Mouse (Mus musculus) embryo, embryonic 11.5 days (tissue): Measurements from ENCODE around the gene Strn.

ENCODE experiments used
- DNase-seq: peaks from one replicate; pipeline ENCODE4 v3.0.0-alpha.2; 2012; ENCODE audit warnings: low read depth, low spot score

The Strn gene

DNA sequence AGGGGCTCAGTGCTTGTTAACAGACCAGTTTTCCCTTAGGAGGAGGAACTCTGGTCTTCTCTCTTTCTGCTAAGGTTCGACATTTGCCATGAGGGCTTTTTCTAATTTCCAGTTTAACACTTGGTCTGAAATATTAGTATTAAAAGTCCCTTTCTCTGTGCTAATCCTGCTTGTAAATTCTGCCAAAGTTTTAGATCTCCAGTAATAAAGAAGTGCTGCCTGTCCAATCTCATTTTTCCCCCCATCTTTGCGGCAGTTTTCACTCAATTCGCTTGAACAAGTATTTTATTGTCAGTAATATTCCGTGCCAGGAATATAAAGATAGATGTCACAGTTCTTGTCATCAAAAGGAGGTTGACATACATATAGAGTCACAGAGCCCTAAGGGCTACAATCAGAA is at the start of gene Strn:
Gene Strn (minus strand): TSS at position 101 of the 400 bp plus-strand sequence.
- DNase-seq, result no peak

DNA sequence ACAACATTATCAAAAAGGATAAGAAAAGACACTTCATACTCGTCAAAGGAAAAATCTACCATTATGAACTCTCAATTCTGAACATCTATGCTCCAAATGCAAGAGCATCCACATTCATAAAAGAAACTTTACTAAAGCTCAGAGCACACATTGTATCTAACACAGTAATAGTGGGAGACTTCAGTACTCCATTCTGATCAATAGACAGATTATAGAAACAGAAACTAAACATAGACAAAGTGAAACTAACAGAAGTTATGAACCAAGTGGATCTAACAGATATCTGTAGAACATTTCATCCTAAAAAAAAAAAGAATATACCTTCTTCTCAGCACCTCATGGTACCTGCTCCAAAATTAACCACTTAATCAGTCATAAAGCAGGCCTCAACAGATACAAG is 41.8 kb upstream of the Strn start:
- DNase-seq, result no peak

DNA sequence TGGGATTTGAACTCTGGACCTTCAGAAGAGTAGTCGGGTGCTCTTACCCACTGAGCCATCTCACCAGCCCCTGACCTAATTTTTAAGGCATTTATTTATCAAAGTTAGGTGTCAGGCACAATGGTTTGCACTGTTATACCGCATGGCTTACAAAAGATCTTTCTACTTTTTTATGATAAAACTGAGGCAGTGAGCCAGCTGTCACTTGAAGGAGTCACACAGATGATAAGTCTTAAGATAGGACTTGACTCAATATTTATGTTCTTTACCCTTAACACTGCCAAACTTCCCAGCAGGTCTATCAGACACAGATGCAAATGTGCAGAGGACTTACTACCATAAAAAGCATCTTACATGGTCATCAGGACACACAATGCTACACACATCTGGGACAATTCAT is 35.3 kb upstream of the Strn start:
- DNase-seq, result no peak

DNA sequence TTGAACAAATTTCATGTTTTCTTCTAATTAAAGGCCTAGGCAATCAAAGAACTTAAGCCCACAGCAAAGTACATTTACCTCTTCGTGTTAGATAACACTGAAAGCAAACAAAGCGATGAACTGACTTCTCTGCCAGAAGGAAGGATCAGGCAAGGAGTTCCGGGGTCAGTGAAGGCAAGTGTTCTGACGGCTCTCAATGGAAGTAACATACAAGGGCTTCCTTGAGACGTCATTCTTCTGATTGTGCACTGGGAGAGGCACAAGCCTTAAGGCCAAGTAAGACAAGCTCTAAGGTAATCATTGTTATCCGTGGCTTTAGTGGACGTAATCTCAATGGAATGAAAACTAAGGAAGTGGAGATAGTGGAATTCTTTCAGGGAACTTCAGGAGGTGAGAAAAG is 33.9 kb upstream of the Strn start:
- DNase-seq, result no peak

DNA sequence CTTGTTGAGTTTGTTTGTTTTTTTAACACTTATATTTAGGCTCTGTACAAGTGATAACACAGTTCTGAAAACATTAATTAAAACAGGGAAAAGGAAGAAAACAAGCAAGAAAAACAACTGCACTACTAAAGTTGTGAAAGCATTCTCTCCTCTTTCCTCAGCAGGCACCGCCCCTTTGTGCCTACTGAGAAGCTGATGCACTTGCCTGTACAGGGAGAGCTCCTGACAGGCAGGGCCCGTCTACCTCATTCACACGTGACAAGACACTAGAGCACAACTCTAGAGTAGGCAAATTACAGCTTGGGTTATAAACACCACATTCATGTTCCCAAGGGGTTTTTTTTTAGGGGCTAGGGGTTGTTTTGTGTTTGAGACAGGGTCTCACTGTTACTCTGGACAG is 32.3 kb upstream of the Strn start:
- DNase-seq, result no peak

DNA sequence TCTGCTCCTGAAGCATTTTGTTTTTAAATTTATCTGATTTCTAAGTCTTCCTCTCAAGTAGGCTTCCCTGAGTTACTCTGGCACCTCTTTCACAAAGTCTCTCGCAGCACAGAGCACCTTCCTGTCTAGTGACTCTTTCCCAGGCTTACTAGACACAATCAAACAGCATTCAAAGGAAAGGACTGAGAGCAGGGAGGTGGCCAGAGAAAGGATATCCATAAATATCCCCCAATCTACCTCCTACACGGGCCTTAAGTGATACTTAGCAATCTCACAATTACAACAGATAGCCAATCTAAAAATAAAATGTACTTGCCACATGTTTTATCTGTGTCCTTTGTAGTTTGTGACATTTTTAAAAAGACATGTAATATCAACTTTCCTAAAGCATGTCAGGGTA is 31.9 kb upstream of the Strn start:
- DNase-seq, result no peak

DNA sequence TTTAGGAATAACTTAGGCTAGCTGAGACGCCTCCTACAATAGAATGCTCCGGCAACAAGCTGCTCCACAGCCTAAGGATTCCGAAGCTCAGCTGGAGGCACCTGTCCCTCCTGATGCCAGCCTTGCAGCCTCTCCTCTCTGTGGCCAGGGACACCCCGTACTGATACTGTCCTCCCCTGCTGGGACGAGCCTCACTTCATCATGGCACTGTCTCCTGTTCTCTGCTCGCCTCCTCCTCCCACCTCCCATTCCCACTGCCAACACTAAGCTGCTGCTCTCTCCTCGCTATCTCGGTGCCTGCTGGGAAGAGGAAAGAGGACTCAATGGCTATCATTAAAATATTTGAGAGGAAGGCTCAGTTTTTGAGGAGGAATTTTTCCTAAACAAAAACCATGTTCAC is 30.6 kb upstream of the Strn start:
- no peak for DNase-seq

DNA sequence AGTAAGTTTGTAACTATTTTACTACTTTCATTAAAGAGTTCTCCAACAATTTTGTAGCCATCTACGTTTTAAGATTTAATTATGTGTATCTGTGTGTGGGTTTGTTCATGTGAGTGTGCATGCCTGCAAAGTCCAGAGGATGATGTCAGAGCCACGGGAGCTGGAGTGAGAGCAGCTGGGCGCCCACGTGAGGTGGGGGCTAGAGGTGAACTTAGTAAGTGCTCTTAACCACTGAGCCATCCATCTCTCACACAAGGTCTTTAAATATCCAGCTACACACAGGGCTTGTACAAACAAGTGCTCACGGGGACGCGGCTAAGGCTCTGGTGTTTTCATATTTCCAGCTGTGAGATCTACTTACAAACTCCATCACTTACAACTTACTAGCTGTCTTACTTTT is 29.1 kb upstream of the Strn start:
- DNase-seq, result no peak

DNA sequence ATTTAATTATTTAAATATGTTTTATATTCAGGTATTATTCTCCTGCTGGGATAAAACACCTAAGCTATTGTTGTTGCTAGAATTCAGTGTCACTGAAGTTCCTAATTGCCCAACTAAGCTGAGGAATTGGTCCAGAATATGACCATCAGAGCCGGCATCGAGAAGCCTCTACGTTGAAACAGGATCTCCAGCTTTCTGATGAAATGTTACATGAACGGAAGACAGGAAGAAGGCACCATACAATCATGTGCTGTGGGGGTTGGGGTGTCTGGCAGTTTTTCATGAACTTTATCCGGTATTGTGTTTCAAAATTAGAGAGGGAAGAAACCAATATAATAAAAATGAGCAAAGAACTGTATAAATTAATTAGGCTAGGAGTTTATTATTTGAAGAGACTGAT is 26.3 kb upstream of the Strn start:
- no peak for DNase-seq

DNA sequence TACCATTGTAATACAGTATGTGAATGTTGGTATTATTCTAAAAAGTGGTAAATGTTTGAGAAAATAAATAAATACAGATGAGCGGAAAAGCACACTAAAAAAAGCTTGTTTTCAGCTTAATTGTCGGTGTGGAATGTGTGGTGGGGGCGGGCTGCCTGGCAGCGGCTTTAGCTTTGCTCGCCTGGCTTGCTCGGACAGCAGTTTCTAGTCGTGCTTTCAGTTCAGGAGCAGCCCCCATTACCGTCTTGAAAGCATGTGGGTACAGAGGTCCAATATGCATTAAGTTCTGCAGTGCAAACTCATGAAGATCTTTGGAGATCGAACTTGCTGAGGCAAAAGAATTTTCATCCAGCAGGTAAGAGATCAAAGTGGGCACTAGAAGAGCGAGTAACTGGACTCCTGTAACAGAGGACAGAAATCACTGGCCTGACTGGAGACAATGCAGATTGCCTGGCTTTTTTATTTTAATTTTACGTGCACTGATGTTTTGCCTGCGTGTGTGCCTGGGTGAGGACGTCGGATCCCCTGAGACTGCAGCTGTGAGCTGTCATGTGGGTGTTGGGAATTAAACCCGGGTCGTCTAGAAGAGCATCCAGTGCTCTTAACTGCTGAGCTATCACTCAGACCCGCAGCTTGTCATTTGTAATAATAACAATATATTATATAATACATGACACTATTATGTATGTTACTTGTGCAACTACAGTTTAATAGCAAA is 16.1 kb upstream of the Strn start:
- DNase-seq, result no peak

DNA sequence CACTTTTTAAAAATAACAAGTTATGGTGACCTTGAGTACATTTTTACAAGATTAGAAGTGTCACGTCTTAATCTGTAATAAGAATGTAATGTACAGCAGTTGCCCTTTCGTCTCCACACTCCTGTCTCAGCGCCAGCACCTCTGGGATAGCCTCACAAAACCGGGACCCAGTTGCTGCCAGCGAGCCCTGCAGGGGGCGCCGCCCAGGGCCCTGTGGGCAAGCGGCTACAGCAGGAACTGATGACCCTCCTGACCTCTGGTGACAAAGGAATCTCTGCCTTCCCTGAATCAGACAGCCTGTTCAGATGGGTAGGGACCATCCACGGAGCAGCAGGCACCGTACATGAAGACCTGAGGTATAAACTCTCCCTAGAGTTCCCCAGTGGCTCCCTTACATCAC is 15.1 kb upstream of the Strn start:
- no peak for DNase-seq

DNA sequence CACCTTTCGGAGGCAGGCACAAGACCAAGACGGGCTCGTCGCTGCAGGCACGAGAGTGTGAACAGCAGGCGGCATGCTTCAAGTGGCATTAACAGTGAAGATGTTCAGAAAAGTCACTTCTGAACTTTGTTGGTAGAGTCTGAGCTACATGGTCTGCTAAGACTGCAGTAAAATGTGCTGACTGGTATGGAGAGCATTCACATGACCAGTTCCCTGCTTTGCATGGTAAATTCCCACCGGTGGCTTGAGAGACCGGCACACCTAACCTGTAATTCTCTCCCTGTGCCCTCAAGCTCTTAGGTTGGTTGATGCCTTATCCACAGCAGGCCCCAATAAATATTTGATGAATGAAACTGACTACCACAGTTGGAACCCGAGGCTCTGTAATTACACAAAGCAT is 11.4 kb upstream of the Strn start:
- DNase-seq, result no peak

DNA sequence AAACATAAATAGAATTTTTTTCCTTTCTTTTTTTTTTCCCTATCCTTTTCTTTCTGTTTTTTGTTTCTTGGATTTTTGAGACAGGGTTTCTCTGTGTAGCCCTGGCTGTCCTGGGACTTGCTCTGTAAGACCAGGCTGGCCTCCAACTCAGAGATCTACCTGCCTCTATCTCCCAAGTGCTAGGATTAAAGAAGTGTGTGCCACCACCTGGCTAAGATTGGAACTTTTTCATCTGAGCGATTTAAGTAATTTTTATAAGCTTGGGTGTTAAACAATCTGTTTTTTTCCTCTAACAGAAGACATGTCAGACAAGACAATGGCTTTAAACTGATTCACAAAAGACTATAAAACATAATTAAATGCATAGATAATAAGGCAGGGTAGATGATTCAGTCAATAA is 1.4 kb upstream of the Strn start:
- DNase-seq, result no peak

DNA sequence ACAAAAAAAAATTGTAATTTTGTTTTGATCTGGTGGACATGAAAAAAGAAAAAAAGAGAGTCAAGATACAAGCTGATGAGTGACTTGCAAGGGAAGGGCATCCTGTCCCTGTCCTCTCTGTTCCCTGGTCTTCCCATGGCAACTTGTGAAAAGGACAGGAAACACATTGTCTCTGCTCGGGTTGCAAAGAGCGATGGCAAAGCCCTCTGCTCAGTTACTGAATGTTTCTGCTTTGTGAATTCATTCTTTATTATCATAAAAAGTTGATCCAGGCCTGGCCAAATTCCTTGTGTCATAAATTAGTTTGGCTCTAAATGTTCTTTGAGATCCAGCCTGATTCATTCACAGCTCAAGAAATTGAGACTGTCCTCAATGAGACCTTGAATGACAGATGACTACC is 775 bp upstream of the Strn start:
- no peak for DNase-seq

DNA sequence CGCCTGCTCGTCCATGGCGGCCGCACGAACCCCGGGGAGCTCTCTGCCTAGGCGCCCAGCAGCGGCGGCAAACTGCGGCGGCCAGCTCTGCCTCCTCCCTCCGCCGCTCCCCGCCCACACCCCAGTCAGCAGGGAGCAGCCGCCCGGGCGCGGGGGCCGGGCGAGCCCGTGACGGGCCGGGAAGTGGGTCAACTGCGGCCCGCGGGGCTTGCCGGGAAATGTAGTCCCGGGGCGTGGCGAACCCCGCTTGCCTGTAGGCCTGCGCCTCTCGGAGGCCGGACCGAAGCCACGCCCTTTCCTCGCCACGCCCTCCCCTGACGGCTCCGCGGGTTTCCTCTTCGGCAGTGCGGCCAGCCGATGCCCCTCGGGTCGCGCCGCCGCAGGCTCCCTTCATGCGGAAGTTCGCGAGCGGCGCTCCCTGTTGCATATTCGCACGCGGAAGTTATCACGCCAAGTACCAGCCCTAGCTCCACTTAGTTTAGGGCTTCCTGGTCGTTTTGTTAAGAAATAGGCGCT is 465 bp downstream of the Strn start:
- peak; percentile 96 for DNase-seq

DNA sequence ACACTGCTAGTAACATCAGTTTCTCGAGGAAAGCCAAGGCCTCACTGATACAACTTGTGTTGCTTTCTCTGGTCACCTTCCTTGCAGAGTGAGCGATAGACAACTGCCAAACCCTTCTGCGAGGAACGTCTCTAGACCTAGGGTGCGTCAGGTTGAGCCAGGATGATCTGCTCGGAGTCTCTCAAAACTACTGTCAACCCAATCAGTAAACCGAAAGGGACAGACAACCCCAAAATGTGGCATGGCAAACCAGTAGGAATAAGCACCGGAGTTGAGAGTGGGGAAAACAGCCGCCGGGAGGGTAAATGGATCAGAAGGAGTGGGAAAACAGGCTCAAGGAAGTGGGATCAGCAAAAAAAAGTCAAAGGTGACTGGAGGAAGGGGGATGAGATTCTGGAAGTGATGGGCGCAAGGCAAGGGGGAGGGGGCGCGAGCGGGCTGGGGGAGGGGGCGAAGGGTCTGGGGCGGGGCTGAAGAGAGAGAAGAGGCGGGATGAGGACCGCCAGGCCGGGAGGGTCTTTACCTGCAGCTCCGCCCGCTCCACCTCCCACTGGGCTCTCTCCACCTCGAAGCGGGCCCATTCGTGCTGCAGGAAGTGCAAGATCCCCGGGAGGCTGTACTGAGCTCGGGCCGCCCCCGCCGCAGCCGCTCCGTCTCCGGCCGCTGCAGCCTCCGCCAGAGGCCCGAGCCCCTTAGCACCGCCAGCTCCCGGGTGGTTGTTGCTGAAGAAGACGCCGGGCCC is 1.1 kb downstream of the Strn start:
- no peak for DNase-seq

DNA sequence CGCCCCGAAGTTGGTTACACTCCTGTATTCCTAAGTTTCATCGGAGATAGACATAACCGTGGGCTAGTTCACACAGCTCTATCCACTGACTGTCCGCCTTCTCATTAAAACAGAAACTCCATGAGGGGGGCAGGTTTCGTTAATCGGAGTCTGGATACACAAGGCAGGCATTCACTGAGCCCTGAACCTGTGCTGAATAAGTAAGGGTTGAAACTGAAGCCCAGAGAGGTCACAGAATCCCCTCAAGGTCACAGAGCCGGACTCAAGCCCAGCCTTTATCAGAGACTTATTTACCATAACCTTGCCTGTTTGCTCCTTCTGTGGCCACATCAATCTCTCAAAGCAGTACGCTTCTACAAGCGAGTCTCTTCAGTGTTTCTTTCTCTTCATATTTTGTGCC is 2.2 kb downstream of the Strn start:
- no peak for DNase-seq

DNA sequence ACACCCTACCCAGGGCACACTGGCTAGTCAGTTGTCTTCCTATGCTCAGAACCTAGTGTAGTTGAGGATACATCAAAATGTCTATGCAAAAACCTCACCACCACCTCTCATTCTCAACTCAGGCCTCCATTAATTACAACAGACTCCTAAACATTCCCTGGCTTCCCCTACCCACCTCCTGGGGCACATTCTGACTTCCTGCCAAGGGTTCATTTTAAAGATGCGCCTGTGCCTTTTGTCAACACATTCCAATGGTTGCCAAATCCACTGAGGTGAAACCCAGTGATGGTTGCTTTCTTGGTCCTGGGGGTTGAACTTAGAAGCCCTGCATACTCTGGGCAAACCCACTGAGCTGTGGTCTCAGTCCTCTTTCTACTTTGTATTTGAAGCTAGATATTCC is 4.9 kb downstream of the Strn start:
- DNase-seq, result no peak

DNA sequence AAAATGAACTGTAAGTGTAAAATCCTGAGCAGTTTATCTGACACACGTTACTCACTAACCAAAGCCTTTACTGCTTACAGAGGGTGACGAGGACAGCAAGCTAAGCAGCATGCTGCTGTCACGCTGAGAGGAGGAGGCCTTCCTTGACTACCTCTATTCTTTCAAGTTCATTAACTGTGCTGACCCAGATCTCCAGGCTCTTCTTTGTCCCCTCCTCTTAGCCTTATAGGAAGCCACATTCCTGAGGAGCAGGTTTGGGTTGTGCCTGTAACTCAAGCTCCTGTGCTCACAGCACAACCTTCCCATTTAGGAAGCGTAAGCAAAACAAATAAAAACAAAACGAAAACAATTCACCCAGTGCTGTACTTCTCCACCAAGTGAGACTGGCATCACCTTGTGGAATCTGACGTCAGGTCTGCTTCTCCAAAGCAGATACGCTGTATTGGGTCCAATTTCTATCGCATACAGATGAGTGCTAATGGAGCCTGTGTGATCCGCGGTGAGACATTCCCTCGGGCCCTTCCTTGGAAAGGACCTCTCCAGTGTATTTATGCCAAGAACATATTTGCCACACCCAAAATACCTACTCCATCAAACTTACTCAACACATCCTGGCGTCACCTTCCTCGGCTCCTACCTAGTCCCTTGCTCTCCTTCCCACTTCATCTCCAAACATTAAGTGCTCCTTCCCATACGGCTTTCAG is 10.1 kb downstream of the Strn start:
- DNase-seq, result no peak

DNA sequence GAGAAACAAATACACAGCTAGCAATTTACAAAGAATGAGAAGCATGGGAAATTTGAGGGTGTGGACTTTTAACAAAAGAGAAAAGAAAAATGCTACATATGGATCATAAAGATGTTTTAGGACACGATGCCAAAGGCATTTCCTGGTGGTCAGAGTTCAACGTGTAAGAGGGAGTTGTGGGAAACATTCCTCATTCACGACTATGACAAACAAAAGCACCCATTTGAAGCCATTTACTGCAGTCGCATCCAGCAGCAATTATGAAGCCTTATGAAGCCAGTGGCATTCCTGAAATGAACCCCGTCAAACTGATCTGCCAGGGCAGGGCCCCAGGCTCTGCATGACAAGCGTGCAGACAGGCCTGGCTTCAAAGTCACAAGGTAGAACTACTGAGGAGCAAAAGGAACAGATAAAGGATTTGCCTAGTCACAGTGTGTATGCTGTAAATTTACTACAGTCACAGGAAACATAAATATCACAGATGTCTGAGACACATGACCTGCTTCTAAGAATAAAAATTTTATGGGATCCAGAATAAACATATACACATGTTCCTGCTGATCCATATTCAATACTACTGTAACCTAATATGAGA is 12.4 kb downstream of the Strn start:
- DNase-seq, result no peak

DNA sequence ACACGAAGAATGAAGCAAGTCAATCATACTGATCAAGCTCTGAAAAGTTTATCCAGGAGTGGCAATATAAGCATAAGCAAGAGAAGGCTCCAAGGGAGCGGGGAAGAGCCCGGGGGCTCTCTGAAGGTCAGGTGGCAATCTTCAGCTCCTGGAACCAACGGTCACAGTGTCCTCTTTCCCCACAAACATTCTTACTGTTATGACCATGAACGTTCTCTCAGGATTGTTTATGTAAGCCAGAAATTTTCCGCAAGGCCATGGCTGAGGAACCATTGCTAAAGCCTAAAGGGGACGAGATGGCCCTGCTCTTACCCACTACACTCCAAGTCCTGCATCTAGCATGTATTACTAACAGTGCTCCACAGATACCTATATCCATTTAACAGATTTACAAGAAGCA is 15.3 kb downstream of the Strn start:
- no peak for DNase-seq

DNA sequence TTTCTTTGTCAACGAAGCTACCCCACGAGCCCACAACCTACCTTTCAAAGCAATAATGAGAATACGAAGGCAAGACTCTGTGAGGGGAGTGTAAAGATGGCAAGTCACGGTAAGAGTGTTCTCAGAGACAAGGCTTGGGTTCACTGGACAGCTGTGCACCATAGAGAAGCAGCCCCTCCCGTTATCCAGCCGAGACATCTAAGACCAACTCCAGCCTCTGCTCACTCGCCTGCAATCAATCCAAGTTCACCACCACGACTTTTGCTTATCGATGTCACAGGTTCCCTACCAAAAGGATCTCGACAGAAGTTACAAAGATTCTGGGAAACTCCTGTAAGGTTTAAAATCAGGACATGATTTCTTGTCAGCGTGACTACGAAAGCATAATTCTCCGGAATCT is 17.9 kb downstream of the Strn start:
- no peak for DNase-seq
